18 mouse cellular contexts compared by ENCODE assay signal in the genomic region with DNA sequence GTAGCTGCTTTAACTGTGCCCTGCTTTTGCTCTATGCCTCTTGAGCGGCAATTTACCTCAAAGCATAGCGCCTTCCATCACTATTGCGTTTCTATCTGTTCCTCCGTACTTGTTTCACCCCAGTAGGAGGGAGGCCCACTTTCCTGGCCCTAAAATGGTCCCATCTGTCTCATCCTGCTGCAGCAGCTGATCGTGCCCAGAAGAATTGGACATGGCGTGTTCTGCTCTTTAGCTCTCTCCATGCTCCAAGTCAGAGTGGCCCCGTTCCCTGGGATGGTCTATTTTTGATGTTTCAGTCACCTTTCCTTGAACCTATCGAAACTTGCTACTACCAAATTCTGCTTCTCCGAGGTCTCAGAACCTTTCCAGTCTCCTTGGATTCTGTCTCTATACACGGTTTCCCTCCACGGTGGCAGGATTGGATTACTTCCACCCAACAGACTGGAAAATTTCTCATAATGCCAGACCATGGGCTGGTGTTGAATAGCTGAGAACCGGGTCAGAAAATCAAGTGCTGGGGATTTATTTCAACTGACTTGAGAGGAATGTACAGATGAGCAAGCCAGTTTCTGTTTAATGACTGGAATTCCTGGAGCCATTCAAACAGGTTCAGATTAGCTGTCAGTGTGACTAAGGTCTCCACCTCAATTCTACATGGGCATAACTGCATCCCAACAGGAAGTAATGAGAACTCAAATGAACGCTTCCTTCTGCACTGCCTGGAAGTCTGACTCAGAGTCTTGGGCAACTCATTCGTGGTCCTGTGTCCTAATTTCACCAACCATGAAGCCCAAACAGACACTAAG.
DNase-seq lines count a peak whose midpoint lies in the region; ATAC-seq and TF ChIP-seq lines count a peak whose summit lies in the region.
"Had no signal": no experiment of that assay in that cellular context is flagged by ENCODE, and none has a peak within 500 bp of the region (broad histone marks: within the 10 kb centered on the region; RNA-seq: fewer than 3 reads in every experiment).

No protein-coding gene starts in this region.

- WGBS in midbrain, embryonic 16.5 days: 80% methylated on average over 14 of the region's 14 CpGs

- no peaks in the 10 kb centered on the region for H3K9me3 ChIP-seq in midbrain, embryonic 16.5 days (replicated peaks; ENCODE audit: control insufficient read depth, low read length, poor library complexity, severe bottlenecking)
- H3K9me3 ChIP-seq: forebrain, embryonic 13.5 days; intestine, embryonic 15.5 days; midbrain, embryonic 13.5 days; neural tube, embryonic 15.5 days had no signal

- no peak for DNase-seq in frontal cortex, postnatal 10 days (ENCODE audit: low spot score in 2 of 2)
- DNase-seq in left cerebral cortex, adult 2 months (ENCODE audit: extremely low spot score in 1 of 2, low spot score in 2 of 2): no peak
- DNase-seq in left cerebral cortex, postnatal 36 days (ENCODE audit: low spot score in 2 of 2): no peak
- DNase-seq in cerebellum, adult 9-11 months: peak; percentile 93
- peak; percentile 66 for DNase-seq in retina, embryonic 14.5 days (ENCODE audit: low spot score)
- no peak for DNase-seq in adrenal gland, postnatal 14 days
- DNase-seq: adrenal gland, adult 8-10 months; lung, adult 2 months; lung, postnatal 36 days had no signal

- 0 out of 2 replicates have a peak, but pooled peaks cover 2% of the 10 kb centered on the region for H3K36me3 ChIP-seq in midbrain, embryonic 16.5 days (ENCODE audit: control insufficient read depth, insufficient read depth, low read length)
- H3K36me3 ChIP-seq: intestine, embryonic 15.5 days; midbrain, embryonic 13.5 days; neural tube, embryonic 15.5 days had no signal

- H3K4me3 ChIP-seq in left cerebral cortex, adult 2 months: no peak overlapping the region
- no peak overlapping the region for H3K4me3 ChIP-seq in midbrain, embryonic 16.5 days (ENCODE audit: low read depth, low read length)
- H3K4me3 ChIP-seq: forebrain, embryonic 13.5 days; intestine, embryonic 15.5 days; midbrain, embryonic 13.5 days; myocyte; neural tube, embryonic 15.5 days had no signal

- no peaks in the 10 kb centered on the region for H3K27me3 ChIP-seq in midbrain, embryonic 16.5 days (ENCODE audit: control insufficient read depth, insufficient read depth, low read depth, low read length)
- H3K27me3 ChIP-seq: CH12.LX; forebrain, embryonic 13.5 days; intestine, embryonic 15.5 days; midbrain, embryonic 13.5 days; neural tube, embryonic 15.5 days had no signal

- H3K4me2 ChIP-seq in midbrain, embryonic 16.5 days (ENCODE audit: low read length): no peak overlapping the region
- H3K4me2 ChIP-seq: forebrain, embryonic 13.5 days; intestine, embryonic 15.5 days; liver, embryonic 11.5 days; midbrain, embryonic 13.5 days; neural tube, embryonic 15.5 days had no signal

- TF ChIP-seq CTCF in left cerebral cortex, adult 2 months (IDR thresholded peaks at IDR 0.05): no peak

- intact Hi-C loops in left cerebral cortex, adult 2 months (cut with DNase I): no loop called here
- intact Hi-C loops in left cerebral cortex, postnatal 36 days (cut with DNase I): loop anchor here (5.0 kb wide), 1 partner anchor 77 kb away; no protein-coding TSS in a partner anchor

- peaks cover 11% of the 10 kb centered on the region for H3K4me1 ChIP-seq in midbrain, embryonic 16.5 days (ENCODE audit: control insufficient read depth, insufficient read depth, low read length)
- H3K4me1 ChIP-seq: intestine, embryonic 15.5 days had no signal

- H3K27ac ChIP-seq in left cerebral cortex, adult 2 months: peak overlapping the region; percentile 69
- H3K27ac ChIP-seq in midbrain, embryonic 16.5 days (ENCODE audit: low read length): no peak overlapping the region
- H3K27ac ChIP-seq: forebrain, embryonic 13.5 days; intestine, embryonic 15.5 days; midbrain, embryonic 13.5 days; neural tube, embryonic 15.5 days had no signal

- no peak overlapping the region for H3K9ac ChIP-seq in midbrain, embryonic 16.5 days (ENCODE audit: low read depth, low read length)
- H3K9ac ChIP-seq: forebrain, embryonic 13.5 days; intestine, embryonic 15.5 days; midbrain, embryonic 13.5 days; neural tube, embryonic 15.5 days had no signal

- 0 out of 2 replicates have a peak, but pooled peaks have one; percentile 4 for ATAC-seq in frontal cortex, adult (ENCODE audit: low TSS enrichment)
- no peak for ATAC-seq in midbrain, embryonic 16.5 days
- ATAC-seq: forebrain, embryonic 13.5 days; intestine, embryonic 15.5 days; midbrain, embryonic 13.5 days had no signal

Comparison
In these comparisons a context has a peak if more than half of its experiments do, and no peak if none do; other contexts are left out.
1. DNase-seq: peak in cerebellum, adult 9-11 months (single experiment) and retina, embryonic 14.5 days (single experiment); none in frontal cortex, postnatal 10 days (0 of 2), left cerebral cortex, adult 2 months (0 of 2), left cerebral cortex, postnatal 36 days (0 of 2) and adrenal gland, postnatal 14 days (single experiment).